Mouse (Mus musculus): ENCODE data around the gene Zc3h10.
"Not testable (repeated sequence)": the region's sequence is repeated elsewhere in the genome, so short reads cannot be mapped to it uniquely, and the experiment has no call there.

The Zc3h10 gene

GRCm38 (mm10) chr10:128522351-128522750 lies 25.2 kb downstream of the Zc3h10 start:
- no peak for DNase-seq

GRCm38 (mm10) chr10:128520591-128520990 lies 27.0 kb downstream of the Zc3h10 start:
- DNase-seq, result no peak

- DNase-seq, result peak; percentile 54
Observed at GRCm38 (mm10) chr10:128518833-128519232, 28.7 kb downstream of the Zc3h10 start.

DNA sequence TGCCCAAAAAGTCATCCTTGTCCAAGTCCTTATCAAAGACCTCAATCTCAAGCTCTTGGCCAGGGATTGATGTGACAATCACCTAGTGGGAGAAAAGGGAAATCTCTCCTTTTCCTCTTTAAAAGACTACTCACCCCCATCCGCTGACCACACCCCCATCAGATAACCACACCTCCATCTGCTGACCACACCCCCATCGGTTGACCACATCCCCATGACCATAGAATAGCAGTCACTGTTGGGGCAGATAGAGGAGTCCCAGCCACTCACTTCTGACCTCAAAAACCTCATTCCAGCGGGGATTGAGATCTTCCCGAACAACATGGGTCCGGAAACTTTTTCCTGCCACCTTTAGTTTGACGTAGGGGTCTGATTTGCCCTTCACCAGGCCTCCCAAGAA lies 30.9 kb downstream of the Zc3h10 start:
- DNase-seq, result peak; percentile 54

- DNase-seq, result peak; percentile 70
Observed at GRCm38 (mm10) chr10:128516029-128516428, 31.5 kb downstream of the Zc3h10 start.

GRCm38 (mm10) chr10:128515044-128515443 lies 32.5 kb downstream of the Zc3h10 start:
- no peak for DNase-seq

DNA sequence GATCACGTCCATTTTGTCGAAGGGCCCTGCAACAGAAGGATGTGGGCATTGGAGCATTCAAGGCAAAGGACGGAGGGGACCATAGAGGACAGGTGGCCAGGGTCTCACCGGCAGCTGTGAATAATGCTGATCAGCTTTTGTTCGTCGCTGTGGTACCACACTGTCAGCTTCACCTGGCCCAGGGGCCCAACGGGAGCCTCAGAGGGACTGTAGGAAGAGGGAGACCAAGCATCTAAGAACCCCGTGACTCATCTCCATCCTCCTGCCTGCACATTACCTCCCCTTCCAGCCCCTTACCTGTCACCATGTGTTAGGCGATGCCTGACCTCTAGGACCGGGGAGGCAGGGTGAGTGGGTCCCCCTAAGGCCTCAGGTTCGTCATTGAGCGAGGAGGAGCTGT lies 35.8 kb downstream of the Zc3h10 start:
- DNase-seq, result no peak

DNA sequence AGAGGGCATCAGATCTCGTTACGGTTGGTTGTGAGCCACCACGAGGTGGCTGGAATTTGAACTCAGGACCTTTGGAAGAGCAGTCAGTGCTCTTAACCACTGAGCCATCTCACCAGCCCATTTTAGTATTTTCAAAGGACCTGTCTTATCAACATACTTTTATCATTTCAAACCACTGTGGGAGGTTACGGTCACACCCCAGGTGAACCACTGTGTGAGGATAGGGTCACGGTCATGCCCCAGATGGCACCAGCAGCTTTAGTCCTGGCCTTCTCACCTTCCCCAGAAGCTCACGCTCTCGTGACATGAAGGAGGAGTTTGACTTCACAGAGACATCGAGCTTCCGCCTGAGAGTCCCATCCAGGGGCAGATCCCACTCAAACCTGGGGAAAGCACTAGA lies 36.4 kb downstream of the Zc3h10 start:
- DNase-seq, result no peak

GRCm38 (mm10) chr10:128510301-128510700 lies 37.3 kb downstream of the Zc3h10 start:
- DNase-seq, result no peak

- no peak for DNase-seq
Observed at GRCm38 (mm10) chr10:128509831-128510230, 37.7 kb downstream of the Zc3h10 start.

DNA sequence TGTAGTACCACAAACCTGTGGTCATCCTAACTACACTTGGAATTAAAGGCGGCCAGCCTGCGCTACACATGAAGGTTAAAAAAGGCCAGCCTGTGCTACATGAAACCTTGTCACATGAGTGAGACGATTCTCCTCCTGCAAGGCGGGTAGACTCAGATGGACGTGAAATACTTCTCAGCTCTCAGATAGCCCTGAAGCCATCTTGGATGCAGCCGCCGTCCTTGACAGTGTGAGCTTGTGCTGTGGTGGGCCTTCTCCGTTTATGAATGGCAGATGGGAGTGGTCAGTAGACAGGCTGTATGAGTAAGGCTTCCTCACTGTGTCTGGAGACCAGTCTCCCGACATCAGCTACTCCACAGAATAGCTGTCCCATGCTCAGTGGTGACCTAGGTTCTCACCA lies 38.4 kb downstream of the Zc3h10 start:
- DNase-seq, result no peak

- DNase-seq, result no peak
Observed at GRCm38 (mm10) chr10:128508260-128508659, 39.3 kb downstream of the Zc3h10 start.

GRCm38 (mm10) chr10:128505974-128506373 lies 41.6 kb downstream of the Zc3h10 start:
- DNase-seq, result no peak

GRCm38 (mm10) chr10:128505371-128505667 lies 42.3 kb downstream of the Zc3h10 start:
- DNase-seq, result not testable (repeated sequence)

DNA sequence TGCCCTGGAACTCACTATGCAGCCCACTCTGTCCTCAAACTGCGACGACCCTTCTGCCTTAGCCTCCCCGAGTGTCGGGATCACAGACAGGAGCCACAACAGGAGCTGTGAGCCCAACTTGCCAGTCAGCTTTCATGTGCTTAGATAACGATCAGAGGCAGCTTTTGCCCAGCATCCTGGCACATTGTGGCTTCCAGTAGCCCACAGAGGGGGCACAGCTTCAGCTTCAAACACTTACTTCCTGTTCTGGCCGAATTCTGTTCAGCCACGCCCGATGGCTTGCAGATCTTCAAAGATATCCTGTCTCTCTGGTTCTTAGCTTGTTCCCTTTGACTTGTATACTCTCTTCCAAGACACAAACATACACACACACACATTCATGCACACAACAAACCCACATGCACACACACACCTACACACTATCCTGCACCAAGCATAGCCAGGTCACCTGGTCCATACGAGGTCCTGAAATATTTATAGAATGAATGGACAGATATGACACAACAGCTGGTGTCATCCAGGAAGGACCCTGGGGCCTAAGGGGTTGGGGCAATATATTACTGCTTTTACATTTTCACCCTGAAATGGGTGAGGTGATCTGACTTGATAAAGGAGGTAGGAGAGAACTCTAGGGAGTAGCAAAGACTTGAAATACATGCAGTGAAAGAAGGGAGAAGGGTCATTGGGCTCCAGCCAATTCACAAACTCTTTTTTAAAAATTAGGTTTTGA lies 42.8 kb downstream of the Zc3h10 start:
- peak; percentile 49 for DNase-seq

DNA sequence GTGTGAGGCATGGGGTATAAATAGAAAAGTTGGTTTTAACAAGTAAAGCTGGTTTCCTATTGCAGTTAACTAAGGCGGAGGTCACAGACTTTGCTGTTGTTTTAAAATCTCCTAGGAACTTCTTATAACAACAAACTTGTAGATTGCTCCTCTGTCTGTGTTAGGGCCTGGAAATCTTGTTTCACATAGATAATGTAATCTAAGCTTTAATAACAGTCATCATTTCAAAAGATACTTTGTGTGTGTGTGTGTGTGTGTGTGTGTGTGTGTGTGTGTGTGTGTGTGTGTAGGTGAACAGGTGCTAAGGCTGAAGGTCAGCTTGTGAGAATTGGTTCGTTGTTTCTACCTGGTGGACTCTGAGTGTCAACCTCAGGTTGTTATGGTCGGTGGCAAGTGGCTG lies 43.6 kb downstream of the Zc3h10 start:
- DNase-seq, result no peak

DNA sequence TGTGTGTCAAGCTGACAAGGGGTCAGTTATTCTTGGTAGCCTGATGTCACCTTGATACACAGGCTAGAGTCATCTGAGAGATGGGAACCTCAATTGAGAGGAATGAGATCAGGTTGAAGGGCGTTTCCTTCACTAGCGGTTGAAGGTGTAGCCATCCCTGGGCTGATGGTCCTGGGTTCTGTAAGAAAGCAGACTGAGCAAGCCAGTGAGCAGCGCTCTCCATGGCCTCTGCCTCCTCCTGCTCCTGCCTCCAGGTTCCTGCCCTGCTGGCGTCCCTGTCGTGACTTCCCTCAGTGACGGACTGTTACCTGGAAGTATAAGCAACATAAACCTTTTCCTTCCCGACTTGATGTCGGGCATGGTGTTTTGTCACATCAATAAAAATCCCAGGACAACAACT lies 44.0 kb downstream of the Zc3h10 start:
- no peak for DNase-seq

- DNase-seq, result peak; percentile 36
Observed at GRCm38 (mm10) chr10:128502341-128502740, 45.2 kb downstream of the Zc3h10 start.

GRCm38 (mm10) chr10:128499116-128499671 lies 48.4 kb downstream of the Zc3h10 start:
- DNase-seq, result peak; percentile 56

- DNase-seq, result peak; percentile 96
Observed at GRCm38 (mm10) chr10:128498590-128498989, 49.0 kb downstream of the Zc3h10 start, which contains the start of gene Myl6b. Myl6b (minus strand) TSS chr10:128498685.

- DNase-seq, result no peak
Observed at GRCm38 (mm10) chr10:128497134-128497737, 50.3 kb downstream of the Zc3h10 start.

GRCm38 (mm10) chr10:128496509-128497077 lies 51.0 kb downstream of the Zc3h10 start:
- DNase-seq, result no peak

GRCm38 (mm10) chr10:128495903-128496302 lies 51.7 kb downstream of the Zc3h10 start:
- no peak for DNase-seq

DNA sequence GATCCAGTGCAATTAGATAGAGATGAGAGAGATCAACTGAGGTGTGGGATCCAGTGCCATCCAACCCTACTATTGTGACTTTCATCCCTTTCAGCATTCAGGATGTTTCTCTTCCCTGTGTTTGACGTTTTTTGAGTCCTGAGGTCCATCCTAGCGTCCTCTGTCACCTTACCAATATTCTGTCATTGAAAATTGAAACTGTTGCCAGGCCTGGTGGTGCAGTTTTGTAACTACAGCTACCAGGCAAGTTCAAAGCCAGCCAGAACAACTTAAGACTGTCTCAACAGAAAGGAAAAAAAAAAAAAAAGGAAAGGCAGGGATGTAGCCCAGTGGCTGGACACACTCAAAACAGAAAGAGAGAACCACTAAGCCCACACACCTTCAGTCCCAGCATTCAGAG lies 52.3 kb downstream of the Zc3h10 start:
- DNase-seq, result no peak

All from liver (tissue).